Mouse (Mus musculus) frontal cortex, postnatal 14 days (tissue): ENCODE measurements at regions not wholly inside any gene's neighbourhood (a gene's known extent, or its start where the extent isn't known, plus 50 kb on each side); places are given as distances from the start of the nearest gene placed in this dataset.

ENCODE experiments used
- DNase-seq, 2 experiments: peaks; one replicate each; pipeline ENCODE4 v3.0.0; 2022; ENCODE audit warnings: low spot score in 2 of 2

- DNase-seq = no peak
These were observed 606.5 kb upstream of the Celf2 start for GRCm38 (mm10) chr2:8115891-8116290.

DNA sequence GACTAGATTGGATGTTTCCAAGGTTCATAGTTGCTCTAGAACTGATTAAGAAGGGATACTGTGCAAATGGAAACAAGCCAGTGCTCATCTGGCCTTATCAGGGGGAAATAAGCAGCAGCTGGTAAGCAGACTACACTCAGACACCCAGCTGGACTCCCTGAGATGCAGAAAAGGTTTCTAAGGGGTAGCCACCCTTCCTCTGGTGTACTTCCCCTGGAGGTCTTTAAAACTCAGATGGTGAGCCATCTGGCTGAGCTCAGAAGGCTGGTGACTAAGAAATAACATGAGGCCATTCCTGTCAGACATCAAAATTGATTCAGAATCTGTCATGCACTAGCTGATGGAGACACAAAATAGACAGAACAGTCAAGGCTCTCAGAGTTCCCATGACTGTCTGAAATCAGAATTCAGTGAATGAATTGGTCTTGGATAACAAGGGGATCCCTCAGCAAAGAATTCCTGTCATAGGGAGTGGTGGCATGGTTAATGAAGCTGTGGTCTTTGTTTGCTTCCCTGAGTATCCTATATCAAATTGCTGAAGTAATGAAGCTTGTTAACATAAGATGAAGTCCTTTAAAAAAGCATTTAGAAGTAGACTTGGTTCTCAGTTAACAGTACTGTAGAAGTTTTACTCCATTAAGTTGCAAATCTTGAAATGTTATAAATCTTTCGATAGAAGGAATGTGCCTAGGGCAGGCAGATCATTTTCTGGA lies 603.2 kb upstream of the Celf2 start:
- DNase-seq = no peak

- no peak for DNase-seq
These were observed 584.8 kb upstream of the Celf2 start for GRCm38 (mm10) chr2:8094157-8094556.

DNA sequence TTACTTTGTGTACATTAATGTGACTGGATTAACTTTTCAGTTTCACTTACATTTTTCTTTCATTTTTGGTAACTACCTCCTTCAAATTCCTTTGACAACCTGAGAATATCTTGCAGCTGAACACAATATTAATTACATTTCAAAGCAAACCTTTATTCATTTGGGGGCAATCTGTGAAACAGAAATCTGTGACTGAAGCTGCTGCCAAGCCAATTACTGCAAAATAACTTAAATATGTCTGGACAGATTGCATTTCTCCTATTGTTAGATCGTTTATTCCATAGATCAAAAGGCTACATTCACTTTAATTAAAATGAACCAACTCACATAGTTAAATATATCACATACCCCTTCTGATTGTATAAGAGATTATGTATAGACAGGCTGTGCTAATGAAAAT lies 558.5 kb upstream of the Celf2 start:
- DNase-seq = no peak

- no peak for DNase-seq
These were observed 552.3 kb upstream of the Celf2 start for GRCm38 (mm10) chr2:8061687-8062086.

- DNase-seq = no peak
These were observed 519.8 kb upstream of the Celf2 start for GRCm38 (mm10) chr2:8029212-8029611.

GRCm38 (mm10) chr2:8027571-8027970 lies 518.2 kb upstream of the Celf2 start:
- no peak for DNase-seq

DNA sequence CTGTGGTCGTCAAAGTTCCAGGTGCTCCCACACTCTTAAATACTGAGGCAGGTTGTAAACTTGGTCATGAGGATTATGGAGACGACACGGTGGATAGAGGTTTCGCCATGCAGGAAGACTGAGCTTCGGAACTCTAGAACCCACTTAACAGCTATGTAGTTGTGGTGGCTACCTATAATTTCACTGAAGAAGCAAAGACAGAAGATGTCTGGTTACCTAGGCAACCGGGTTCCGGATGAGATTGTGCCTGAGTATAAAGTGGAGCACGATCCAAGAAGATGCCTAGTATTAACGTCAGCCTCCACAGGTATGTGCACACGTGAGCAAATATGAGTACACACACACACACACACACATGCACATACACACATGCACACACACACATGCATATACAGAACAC lies 517.3 kb upstream of the Celf2 start:
- peak in 1 of 2 experiments; percentile 27 for DNase-seq

- no peak for DNase-seq
These were observed 513.3 kb upstream of the Celf2 start for GRCm38 (mm10) chr2:8022651-8023050.

- DNase-seq = no peak
These were observed 512.7 kb upstream of the Celf2 start for GRCm38 (mm10) chr2:8022043-8022442.

- peak; percentile 30 to 34 for DNase-seq
These were observed 503.5 kb upstream of the Celf2 start for GRCm38 (mm10) chr2:8012826-8013225.

DNA sequence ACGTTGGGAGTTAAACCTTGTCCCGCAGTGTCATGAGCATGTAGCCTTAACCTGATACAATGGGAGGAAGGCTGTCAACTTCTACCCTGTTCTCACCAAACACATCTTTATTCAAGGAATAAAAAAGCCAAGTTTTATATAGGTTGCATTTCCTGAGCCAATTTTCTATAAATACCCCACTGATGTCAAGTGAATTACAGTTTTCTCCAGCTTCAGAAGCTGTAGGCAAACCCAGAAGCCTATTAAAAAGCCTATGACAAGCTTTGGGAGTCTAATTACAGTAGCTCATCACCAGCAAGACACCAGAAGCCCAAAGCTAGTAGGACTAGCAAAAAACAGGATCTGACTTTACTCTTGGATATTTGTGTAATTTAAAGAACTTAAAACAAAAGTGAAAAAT lies 490.1 kb upstream of the Celf2 start:
- no peak for DNase-seq

DNA sequence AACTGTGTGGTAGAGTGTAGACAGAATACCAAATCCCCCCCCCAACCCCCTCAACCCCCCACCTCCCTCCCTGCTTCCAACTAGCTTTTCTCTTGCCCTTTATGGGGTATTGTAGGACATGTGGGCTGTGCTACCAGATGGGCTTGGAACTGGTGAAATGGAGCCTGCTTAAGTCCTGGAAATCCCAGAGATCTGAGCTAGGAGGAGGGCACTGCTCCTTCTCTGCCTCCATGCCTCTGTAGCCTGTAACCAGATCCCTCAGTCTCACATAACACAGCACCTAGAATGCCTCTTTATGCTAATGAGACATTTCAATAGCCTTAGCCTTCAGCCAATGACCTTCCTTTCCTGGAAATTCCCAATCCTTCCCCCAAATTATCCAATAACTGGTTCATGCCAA lies 465.1 kb upstream of the Celf2 start:
- no peak for DNase-seq

GRCm38 (mm10) chr2:7963456-7963855 lies 454.1 kb upstream of the Celf2 start:
- no peak for DNase-seq

GRCm38 (mm10) chr2:7954210-7954609 lies 444.8 kb upstream of the Celf2 start:
- no peak for DNase-seq

- DNase-seq = no peak
These were observed 443.5 kb upstream of the Celf2 start for GRCm38 (mm10) chr2:7952846-7953245.

- peak; percentile 15 to 17 for DNase-seq
These were observed 435.6 kb upstream of the Celf2 start for GRCm38 (mm10) chr2:7944946-7945345.

- no peak for DNase-seq
These were observed 424.3 kb upstream of the Celf2 start for GRCm38 (mm10) chr2:7933617-7934016.

- no peak for DNase-seq
These were observed 396.9 kb upstream of the Celf2 start for GRCm38 (mm10) chr2:7906271-7906670.

DNA sequence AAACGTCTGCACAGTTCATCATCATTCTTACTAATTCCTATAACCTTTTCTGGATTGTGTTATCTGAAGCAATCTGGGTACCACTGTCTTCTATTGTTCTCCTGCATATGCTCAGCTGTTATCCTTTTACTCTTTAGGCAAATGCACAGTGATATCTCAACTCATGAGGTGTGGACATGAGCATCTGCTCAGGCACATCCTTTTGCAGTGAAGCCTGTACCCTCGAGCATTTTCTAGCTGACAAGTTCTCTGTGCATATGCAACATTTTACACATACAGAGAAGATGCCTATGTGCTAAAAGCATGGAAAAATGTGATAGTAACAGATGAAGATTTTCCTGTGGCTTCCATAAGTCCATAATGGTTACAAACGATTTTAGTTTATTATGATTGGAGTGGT lies 384.4 kb upstream of the Celf2 start:
- no peak for DNase-seq
